Mouse (Mus musculus): ENCODE measurements around the gene Cmip. TPM values are rescaled to one million over a fixed set of nuclear protein-coding genes. Genes with fewer than 3 reads are reported as not detected.

Cmip gene
- polyA plus RNA-seq, 1 experiment from 2014 or later, result 13.7 TPM

DNA sequence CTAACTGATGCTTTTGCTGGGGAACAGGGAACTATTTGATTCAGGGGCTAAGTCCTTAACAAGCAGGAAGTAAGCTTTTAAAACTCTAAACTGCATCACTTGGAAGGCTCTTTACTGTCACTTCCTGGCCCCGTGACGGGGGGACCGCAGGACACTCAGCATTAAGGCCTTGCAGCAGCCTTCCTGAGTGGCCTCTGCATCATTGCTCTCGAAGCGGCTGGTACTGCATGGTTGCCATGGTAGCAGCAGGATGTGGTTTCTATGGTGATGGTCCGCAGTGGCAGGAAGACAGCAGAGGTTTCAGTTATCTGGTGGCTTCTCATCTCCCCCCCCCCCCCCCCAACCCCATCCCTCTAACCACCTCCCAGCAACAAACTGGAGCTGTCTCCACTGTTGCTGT lies 65.2 kb downstream of the Cmip start:
- H3K27ac ChIP-seq (ENCODE audit: low read length), result peak overlapping the region; percentile 11; the same call in 1 of the 2 replicates
- no peak overlapping the region for H3K4me2 ChIP-seq (ENCODE audit: low read depth, low read length)
- no peak overlapping the region for H3K9ac ChIP-seq (ENCODE audit: low read length)
- H3K36me3 ChIP-seq (ENCODE audit: control insufficient read depth, insufficient read depth, low read length), result no peaks in the 10 kb centered on the region
- no peaks in the 10 kb centered on the region for H3K9me3 ChIP-seq (replicated peaks; ENCODE audit: control insufficient read depth, low read length)
- no peak for ATAC-seq (ENCODE audit: insufficient read depth, low FRiP score)
- peaks cover 25% of the 10 kb centered on the region for H3K4me1 ChIP-seq (ENCODE audit: control insufficient read depth, insufficient read depth, low read length)
- 67% methylated on average over 6 of the region's 6 CpGs for WGBS
- H3K27me3 ChIP-seq (ENCODE audit: control insufficient read depth, insufficient read depth, low read length), result no peaks in the 10 kb centered on the region
- no peak overlapping the region for H3K4me3 ChIP-seq (replicated peaks; ENCODE audit: low read length)

DNA sequence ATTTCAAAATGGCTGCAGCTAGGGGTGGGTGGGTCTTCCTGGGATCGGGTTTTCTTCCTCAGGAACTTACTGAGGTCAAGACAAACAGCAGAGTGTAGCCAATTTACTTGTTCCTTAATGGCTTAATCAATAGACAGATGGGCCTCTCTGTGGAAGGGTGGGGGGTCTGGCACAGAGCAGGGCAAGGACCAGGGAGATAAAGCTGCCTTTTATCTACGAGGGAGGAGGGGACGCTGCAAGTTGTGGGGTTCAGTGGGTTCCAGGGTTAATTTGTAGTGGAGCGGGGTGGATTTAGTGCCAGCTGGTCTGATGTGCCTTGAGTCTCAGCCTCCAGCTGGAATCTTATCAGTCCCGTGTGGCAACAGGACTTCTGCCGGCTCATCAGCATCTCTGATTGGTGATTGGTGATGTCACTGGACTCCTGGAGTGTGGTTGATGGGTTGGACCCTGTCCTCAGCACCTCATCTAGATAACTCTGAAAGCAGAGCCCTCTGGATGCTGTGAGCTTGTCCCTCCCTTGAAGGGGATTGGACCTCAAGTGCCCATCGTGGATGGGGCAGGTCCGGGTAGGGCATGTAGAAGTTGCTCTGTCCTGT lies 65.9 kb downstream of the Cmip start:
- Histone ChIP-seq H3K36me3 (ENCODE audit: control insufficient read depth, insufficient read depth, low read length) (no peaks in the 10 kb centered on the region), H3K27me3 (ENCODE audit: control insufficient read depth, insufficient read depth, low read length) (no peaks in the 10 kb centered on the region), H3K4me2 (ENCODE audit: low read depth, low read length) (no peak overlapping the region), H3K4me1 (ENCODE audit: control insufficient read depth, insufficient read depth, low read length) (peaks cover 31% of the 10 kb centered on the region), H3K4me3 (replicated peaks; ENCODE audit: low read length) (no peak overlapping the region), H3K9me3 (replicated peaks; ENCODE audit: control insufficient read depth, low read length) (no peaks in the 10 kb centered on the region), H3K27ac (ENCODE audit: low read length) (peak overlapping the region; percentile 11; the same call in 1 of the 2 replicates), H3K9ac (ENCODE audit: low read length) (no peak overlapping the region)
- 43% methylated on average over 8 of the region's 8 CpGs for WGBS
- ATAC-seq (ENCODE audit: insufficient read depth, low FRiP score), result peak; percentile 15; the same call in 1 of the 2 replicates

DNA sequence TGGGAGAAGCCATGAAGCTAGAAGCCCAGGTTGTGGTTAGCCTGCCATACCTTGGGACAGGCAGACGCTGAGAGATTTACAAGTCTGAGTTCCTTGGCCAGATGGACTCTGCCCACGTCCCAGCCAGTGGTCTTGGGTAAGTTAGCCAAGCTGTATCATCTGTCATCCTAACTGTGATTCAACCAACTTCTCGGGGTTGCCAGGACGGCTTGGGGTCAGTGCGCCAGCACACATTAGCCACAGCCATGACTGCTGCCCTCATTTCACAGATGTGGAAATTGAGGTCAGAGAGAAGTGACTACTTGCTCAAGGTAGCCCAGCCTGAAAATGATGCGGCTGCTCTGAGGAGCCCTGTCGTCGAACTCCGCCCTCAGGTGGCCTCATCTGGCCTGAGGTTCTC lies 68.0 kb downstream of the Cmip start:
- Histone ChIP-seq H3K4me1 (ENCODE audit: control insufficient read depth, insufficient read depth, low read length) (peaks cover 37% of the 10 kb centered on the region), H3K4me3 (replicated peaks; ENCODE audit: low read length) (no peak overlapping the region), H3K36me3 (ENCODE audit: control insufficient read depth, insufficient read depth, low read length) (no peaks in the 10 kb centered on the region), H3K9me3 (replicated peaks; ENCODE audit: control insufficient read depth, low read length) (no peaks in the 10 kb centered on the region), H3K27ac (ENCODE audit: low read length) (no peak overlapping the region), H3K4me2 (ENCODE audit: low read depth, low read length) (no peak overlapping the region), H3K27me3 (ENCODE audit: control insufficient read depth, insufficient read depth, low read length) (no peaks in the 10 kb centered on the region), H3K9ac (ENCODE audit: low read length) (no peak overlapping the region)
- ATAC-seq (ENCODE audit: insufficient read depth, low FRiP score), result no peak
- WGBS, result 92% methylated on average over 9 of the region's 9 CpGs

DNA sequence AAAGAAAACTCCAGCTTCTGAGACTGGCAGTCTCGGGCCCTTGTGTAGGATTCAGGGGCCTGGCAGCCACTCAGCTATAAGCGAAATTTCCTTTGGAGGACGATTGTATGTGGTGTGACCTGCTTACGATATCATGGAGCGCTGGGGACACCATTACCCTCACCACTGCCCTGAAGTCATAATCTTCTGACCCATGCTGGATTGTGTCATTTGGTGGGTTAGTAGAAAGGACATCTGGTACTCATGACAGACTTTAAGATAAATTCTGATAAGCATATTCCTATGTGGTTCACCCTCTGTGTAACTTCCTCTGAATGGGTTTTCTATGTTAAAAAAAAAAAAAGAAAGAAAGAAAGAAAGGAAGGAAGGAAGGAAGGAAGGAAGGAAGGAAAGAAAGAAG lies 69.9 kb downstream of the Cmip start:
- Histone ChIP-seq H3K27ac (ENCODE audit: low read length) (peak overlapping the region; percentile 52; the same call in 1 of the 2 replicates), H3K4me1 (ENCODE audit: control insufficient read depth, insufficient read depth, low read length) (peaks cover 38% of the 10 kb centered on the region), H3K9me3 (replicated peaks; ENCODE audit: control insufficient read depth, low read length) (no peaks in the 10 kb centered on the region), H3K4me3 (replicated peaks; ENCODE audit: low read length) (no peak overlapping the region), H3K9ac (ENCODE audit: low read length) (no peak overlapping the region), H3K4me2 (ENCODE audit: low read depth, low read length) (no peak overlapping the region), H3K36me3 (ENCODE audit: control insufficient read depth, insufficient read depth, low read length) (no peaks in the 10 kb centered on the region), H3K27me3 (ENCODE audit: control insufficient read depth, insufficient read depth, low read length) (no peaks in the 10 kb centered on the region)
- 78% methylated on average over 5 of the region's 5 CpGs for WGBS
- no peak for ATAC-seq (ENCODE audit: insufficient read depth, low FRiP score)

DNA sequence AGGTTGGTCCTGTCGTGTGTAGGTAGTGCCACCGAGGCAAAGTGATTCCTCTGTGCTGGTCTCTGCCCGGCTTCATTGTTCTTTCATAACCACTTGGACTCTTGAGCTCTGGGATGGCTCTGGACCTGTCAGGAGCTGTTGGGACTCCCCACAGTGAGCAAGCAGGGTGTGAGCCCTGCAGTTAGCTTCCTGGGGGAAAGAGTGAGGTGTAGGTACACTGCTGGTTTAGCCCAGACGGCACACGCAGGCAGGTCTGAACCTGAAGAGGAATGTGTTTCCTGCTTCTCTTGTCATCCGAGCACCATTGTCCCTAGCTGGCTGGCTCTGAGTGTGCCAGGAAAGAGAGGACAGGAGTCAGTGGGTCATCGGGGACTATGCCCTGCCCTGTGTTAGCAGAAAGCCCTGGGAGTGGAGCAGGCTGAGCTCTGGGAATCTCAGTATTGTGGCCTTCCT lies 70.5 kb downstream of the Cmip start:
- peak overlapping the region; percentile 80 for H3K27ac ChIP-seq (ENCODE audit: low read length)
- no peak overlapping the region for H3K4me2 ChIP-seq (ENCODE audit: low read depth, low read length)
- ATAC-seq (ENCODE audit: insufficient read depth, low FRiP score), result peak; percentile 78
- peaks cover 38% of the 10 kb centered on the region for H3K4me1 ChIP-seq (ENCODE audit: control insufficient read depth, insufficient read depth, low read length)
- 35% methylated on average over 7 of the region's 7 CpGs for WGBS
- no peak overlapping the region for H3K4me3 ChIP-seq (replicated peaks; ENCODE audit: low read length)
- H3K9ac ChIP-seq (ENCODE audit: low read length), result 0 out of 2 replicates have a peak overlapping the region, but pooled peaks have one; percentile 39
- no peaks in the 10 kb centered on the region for H3K9me3 ChIP-seq (replicated peaks; ENCODE audit: control insufficient read depth, low read length)
- no peaks in the 10 kb centered on the region for H3K27me3 ChIP-seq (ENCODE audit: control insufficient read depth, insufficient read depth, low read length)
- H3K36me3 ChIP-seq (ENCODE audit: control insufficient read depth, insufficient read depth, low read length), result no peaks in the 10 kb centered on the region

DNA sequence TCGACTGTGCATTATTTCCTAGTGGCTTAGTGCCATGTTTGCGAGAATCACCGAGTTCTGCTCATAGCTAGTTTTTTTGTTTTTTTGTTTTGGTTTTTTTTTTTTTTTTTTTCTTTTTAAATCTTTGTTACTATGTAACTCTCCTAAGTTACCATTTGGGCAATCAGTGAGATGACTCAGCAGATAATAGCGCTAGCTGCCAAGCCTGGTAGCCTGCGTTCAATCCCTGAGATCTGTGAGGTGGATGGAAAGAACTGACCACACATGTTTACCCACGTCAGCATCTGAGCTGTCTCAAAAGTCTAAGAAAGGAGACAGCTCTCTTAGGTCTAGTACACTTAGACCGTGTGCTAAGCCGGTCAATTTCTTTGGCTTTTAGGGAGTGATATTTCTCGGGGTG lies 71.9 kb downstream of the Cmip start:
- Histone ChIP-seq H3K4me2 (ENCODE audit: low read depth, low read length) (no peak overlapping the region), H3K36me3 (ENCODE audit: control insufficient read depth, insufficient read depth, low read length) (no peaks in the 10 kb centered on the region), H3K9ac (ENCODE audit: low read length) (no peak overlapping the region), H3K4me3 (replicated peaks; ENCODE audit: low read length) (no peak overlapping the region), H3K27me3 (ENCODE audit: control insufficient read depth, insufficient read depth, low read length) (no peaks in the 10 kb centered on the region), H3K4me1 (ENCODE audit: control insufficient read depth, insufficient read depth, low read length) (peaks cover 44% of the 10 kb centered on the region), H3K27ac (ENCODE audit: low read length) (peak overlapping the region; percentile 67), H3K9me3 (replicated peaks; ENCODE audit: control insufficient read depth, low read length) (no peaks in the 10 kb centered on the region)
- ATAC-seq (ENCODE audit: insufficient read depth, low FRiP score), result no peak
- WGBS, result 55% methylated on average over 9 of the region's 9 CpGs

DNA sequence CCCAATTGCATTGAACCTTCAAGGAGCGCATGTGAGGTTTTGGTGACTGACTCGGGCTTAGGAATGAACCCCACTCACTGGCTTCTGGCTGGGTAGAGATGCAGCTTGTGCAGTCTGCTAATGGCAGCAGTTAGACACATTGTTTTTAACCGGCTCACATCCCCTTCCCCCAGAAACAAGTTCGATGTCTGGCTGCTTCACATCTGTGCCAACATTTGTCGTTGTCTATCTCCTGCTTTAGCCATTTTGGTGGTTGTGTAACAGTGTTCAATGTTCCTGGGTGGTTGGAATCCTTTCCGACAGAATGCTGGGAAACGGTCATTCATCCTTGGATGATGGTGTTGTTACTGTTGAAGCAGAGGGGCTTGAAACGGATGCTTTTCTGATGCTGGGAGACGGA lies 72.3 kb downstream of the Cmip start:
- no peak for ATAC-seq (ENCODE audit: insufficient read depth, low FRiP score)
- Histone ChIP-seq H3K4me1 (ENCODE audit: control insufficient read depth, insufficient read depth, low read length) (peaks cover 48% of the 10 kb centered on the region), H3K9ac (ENCODE audit: low read length) (0 out of 2 replicates have a peak overlapping the region, but pooled peaks have one; percentile 40), H3K9me3 (replicated peaks; ENCODE audit: control insufficient read depth, low read length) (no peaks in the 10 kb centered on the region), H3K27ac (ENCODE audit: low read length) (peak overlapping the region; percentile 67), H3K4me2 (ENCODE audit: low read depth, low read length) (no peak overlapping the region), H3K4me3 (replicated peaks; ENCODE audit: low read length) (no peak overlapping the region), H3K36me3 (ENCODE audit: control insufficient read depth, insufficient read depth, low read length) (no peaks in the 10 kb centered on the region), H3K27me3 (ENCODE audit: control insufficient read depth, insufficient read depth, low read length) (no peaks in the 10 kb centered on the region)
- WGBS, result 56% methylated on average over 9 of the region's 9 CpGs

DNA sequence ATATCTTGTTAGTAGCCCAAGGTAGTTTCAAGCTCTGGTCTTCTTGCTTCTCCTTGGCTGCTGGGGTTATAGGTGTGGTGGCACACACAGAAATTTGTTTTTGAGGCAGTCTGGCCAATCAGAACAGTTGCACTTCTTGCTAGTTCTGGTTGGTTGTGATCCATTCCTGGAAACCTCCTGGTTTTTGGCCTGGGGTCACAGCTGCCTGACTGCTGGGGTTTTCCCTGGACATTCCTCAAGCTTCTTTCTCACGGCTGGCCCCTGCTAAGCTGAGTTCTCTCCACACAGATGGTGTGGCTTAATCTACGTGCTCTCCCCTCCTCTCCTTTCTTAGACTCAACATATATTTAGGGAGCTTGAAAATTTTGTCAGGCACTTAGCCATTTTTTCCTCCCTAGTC lies 73.0 kb downstream of the Cmip start:
- H3K27ac ChIP-seq (ENCODE audit: low read length), result peak overlapping the region; percentile 67
- no peaks in the 10 kb centered on the region for H3K9me3 ChIP-seq (replicated peaks; ENCODE audit: control insufficient read depth, low read length)

DNA sequence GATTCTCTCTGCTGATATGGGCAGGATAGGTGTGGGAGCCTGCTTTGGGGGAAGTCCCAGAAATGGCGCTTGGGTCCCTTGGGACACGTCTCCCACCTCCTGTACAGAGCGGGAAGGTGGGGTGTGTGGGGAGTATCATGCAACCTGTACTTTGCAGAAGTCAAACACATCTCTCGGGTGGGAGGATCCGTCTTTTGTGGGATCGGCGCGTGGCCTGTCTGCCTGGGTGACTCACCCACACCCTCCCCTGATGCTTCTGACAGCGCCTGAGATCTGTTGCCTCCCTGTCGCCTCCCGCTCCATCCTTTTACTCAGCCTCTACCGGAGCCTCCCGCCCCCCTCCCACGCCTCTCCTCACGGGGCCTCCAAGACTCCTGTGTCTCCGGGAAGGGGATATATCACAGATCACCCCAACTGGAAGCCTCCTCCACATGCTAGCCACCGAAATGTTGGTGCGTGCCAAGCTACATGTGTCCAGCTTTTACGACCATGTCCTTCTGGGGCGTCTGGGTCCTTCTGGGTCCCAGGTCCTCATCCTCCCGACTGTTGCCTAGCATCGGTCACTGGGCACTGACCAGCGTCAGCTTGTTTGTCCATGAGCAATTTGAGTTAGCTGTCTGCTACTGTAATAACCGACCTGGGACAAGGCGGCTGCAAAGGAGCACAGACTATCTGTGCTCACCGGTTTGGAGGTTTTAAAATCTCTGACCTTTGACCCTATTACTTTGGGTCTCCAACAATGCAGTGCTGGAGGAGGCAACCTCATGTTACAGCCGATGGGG lies 75.6 kb downstream of the Cmip start:
- 69% methylated on average over 27 of the region's 27 CpGs for WGBS
- no peaks in the 10 kb centered on the region for H3K36me3 ChIP-seq (ENCODE audit: control insufficient read depth, insufficient read depth, low read length)
- ATAC-seq (ENCODE audit: insufficient read depth, low FRiP score), result no peak
- H3K9ac ChIP-seq (ENCODE audit: low read length), result no peak overlapping the region; the same call in 1 of the 2 replicates
- no peaks in the 10 kb centered on the region for H3K27me3 ChIP-seq (ENCODE audit: control insufficient read depth, insufficient read depth, low read length)
- H3K9me3 ChIP-seq (replicated peaks; ENCODE audit: control insufficient read depth, low read length), result no peaks in the 10 kb centered on the region
- no peak overlapping the region for H3K4me2 ChIP-seq (ENCODE audit: low read depth, low read length)
- H3K4me3 ChIP-seq (replicated peaks; ENCODE audit: low read length), result no peak overlapping the region
- peaks cover 65% of the 10 kb centered on the region for H3K4me1 ChIP-seq (ENCODE audit: control insufficient read depth, insufficient read depth, low read length)
- peak overlapping the region; percentile 94; the same call in 1 of the 2 replicates for H3K27ac ChIP-seq (ENCODE audit: low read length)

More for the DNA sequence above, 73.0 kb downstream of the Cmip start:
- Histone ChIP-seq H3K27me3 (ENCODE audit: control insufficient read depth, insufficient read depth, low read length) (no peaks in the 10 kb centered on the region), H3K4me2 (ENCODE audit: low read depth, low read length) (no peak overlapping the region), H3K4me1 (ENCODE audit: control insufficient read depth, insufficient read depth, low read length) (peaks cover 55% of the 10 kb centered on the region), H3K4me3 (replicated peaks; ENCODE audit: low read length) (no peak overlapping the region), H3K9ac (ENCODE audit: low read length) (no peak overlapping the region), H3K36me3 (ENCODE audit: control insufficient read depth, insufficient read depth, low read length) (no peaks in the 10 kb centered on the region)
- 41% methylated on average over 2 of the region's 2 CpGs for WGBS
- ATAC-seq (ENCODE audit: insufficient read depth, low FRiP score), result no peak
